Mouse (Mus musculus): ENCODE measurements around the gene Nfkb1. TPM values are rescaled to one million over a fixed set of nuclear protein-coding genes. Genes with fewer than 3 reads are reported as not detected.

Gene Nfkb1
- polyA plus RNA-seq, 1 experiment = 50.3 TPM

- no peak for DNase-seq (ENCODE audit: low spot score)
Measured at GRCm38 (mm10) chr3:135670869-135671268, 20.5 kb downstream of the Nfkb1 start.

DNA sequence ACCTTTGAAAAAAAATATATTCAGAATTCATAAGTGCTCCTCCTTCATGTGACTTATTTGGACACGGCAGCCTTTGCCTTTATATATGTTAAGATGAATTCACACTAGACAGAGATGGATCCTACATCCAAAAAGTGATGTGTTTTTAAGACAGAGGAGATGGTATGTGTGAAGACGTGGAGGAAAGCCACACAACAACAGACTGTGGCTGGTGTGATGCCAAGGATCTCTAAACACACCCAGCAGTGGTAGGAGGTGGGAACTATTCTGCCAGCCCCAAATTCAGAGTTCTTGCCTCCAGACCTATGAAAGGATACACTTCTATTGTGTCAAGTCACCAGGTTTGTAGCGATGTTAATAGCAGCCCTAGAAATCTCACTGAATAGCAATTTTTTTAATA lies 24.3 kb downstream of the Nfkb1 start:
- no peak for DNase-seq (ENCODE audit: low spot score)

- DNase-seq (ENCODE audit: low spot score) = no peak
Measured at GRCm38 (mm10) chr3:135665777-135666259, 25.5 kb downstream of the Nfkb1 start.

- DNase-seq (ENCODE audit: low spot score) = no peak
Measured at GRCm38 (mm10) chr3:135662139-135662864, 29.0 kb downstream of the Nfkb1 start.

DNA sequence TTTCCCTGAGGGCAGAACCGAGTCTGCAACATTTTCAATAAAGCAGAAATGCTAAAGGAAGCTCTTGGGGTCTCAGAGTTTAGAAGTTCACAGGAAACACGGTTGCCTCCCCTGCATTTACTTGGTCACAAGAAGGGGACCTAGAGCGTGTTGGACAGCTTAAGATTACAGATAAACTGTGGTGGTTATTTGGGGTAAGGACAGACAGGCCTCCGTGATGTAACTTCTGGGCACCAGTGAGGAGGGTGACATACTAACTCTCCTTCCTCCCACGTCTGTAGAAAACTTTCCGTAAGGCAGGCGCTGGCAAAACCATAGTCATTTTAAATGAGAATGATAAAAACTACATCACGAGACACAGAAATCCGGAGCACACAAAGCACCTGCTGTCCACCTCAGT lies 29.6 kb downstream of the Nfkb1 start:
- no peak for DNase-seq (ENCODE audit: low spot score)

- DNase-seq (ENCODE audit: low spot score) = no peak
Measured at GRCm38 (mm10) chr3:135658540-135659097, 32.7 kb downstream of the Nfkb1 start.

DNA sequence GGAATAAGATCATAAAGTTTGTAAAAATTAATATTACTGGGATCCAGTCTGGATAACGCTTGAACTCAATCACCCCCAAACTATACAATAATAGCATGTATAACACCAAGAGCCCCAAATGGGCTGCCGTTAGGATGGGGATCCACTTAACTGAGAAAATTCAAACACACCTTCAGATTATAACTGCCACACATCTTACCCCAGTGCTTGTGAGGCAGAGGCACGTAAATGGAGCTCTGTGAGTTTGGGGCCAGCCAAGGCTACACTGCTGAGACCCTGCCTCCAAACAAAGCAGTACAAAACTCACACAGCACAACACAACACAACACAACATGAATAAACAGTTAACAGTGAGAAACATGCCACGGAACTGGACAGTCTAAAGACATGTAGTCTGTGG lies 35.2 kb downstream of the Nfkb1 start:
- DNase-seq (ENCODE audit: low spot score) = no peak

DNA sequence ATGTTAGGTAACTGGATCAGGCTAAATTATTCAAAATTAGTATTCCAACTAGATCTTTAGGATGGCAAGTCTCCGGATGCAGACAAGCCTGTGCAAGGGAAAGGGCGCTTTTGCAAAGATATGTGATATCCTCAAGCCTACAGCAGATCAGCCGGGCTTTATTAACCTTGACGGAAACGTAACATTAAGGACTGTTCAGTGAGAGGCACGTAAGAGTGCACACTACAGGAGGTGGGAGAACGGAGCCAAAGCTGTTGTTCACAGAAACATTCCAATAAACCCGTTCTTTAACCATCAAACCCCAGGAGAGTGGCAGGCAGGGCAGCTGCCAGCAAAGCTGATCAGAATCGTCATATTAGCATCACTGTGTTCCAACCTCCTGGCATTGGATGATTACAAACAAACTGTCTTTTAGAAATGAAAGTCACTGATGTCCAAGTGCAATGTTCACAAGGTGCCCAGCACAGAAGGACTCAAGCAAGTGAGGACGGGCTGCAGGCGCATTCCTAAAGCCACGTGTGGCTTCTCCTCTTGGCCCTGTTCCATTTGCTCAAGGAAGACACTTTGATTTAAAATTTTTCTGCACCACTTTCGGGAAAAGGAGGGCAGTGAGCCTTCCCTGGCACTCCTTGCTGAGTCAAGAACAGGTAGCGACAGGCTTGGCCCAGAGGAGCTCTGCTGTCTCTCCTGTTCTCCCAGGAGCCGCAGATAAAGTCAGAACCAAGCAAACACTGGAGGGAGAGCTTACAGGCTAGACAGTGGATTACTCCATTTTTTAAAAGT lies 40.4 kb downstream of the Nfkb1 start:
- no peak for DNase-seq (ENCODE audit: low spot score)

- no peak for DNase-seq (ENCODE audit: low spot score)
Measured at GRCm38 (mm10) chr3:135649809-135650208, 41.5 kb downstream of the Nfkb1 start.

DNA sequence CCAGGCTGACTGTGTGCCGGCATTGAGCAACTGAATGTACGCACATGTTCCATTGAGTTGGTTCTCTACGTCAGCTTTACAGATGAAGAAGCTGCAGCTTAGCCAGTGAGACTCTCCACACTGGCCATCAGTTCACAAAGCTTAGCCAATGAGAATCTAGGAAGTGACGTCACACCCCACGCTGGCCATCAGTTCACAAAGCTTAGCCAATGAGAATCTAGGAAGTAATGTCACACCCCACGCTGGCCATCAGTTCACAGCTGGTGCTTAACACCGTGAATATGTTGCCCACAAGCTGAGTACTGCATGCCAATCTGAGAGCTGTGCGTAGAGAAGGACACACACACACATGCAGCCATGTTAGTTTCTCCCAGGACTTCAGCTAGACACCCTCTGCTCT lies 42.8 kb downstream of the Nfkb1 start:
- DNase-seq (ENCODE audit: low spot score) = no peak

GRCm38 (mm10) chr3:135646622-135647021 lies 44.7 kb downstream of the Nfkb1 start:
- DNase-seq (ENCODE audit: low spot score) = no peak

GRCm38 (mm10) chr3:135644971-135645370 lies 46.4 kb downstream of the Nfkb1 start:
- no peak for DNase-seq (ENCODE audit: low spot score)

- DNase-seq (ENCODE audit: low spot score) = no peak
Measured at GRCm38 (mm10) chr3:135641623-135641915, 49.8 kb downstream of the Nfkb1 start.

- no peak for DNase-seq (ENCODE audit: low spot score)
Measured at GRCm38 (mm10) chr3:135640856-135641622, 50.3 kb downstream of the Nfkb1 start.

DNA sequence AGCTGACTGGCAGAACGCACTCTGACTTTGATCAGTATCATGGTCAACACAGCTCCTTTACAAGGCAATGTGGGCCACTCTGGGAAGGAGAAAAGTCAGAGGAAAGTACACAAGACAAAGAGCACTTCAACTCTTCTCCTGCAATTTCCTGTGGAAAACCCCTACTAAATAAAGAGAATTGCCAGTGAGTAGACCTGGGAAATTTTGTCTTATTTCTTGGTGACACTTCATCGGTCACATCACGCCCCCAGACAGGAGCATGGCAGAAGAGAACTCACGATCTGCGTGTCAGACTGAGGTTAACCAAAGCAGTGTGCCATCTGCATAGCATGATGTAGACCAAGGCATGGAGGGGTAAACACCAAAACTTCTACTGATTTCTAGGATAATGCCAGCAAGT lies 51.1 kb downstream of the Nfkb1 start:
- DNase-seq (ENCODE audit: low spot score) = no peak

DNA sequence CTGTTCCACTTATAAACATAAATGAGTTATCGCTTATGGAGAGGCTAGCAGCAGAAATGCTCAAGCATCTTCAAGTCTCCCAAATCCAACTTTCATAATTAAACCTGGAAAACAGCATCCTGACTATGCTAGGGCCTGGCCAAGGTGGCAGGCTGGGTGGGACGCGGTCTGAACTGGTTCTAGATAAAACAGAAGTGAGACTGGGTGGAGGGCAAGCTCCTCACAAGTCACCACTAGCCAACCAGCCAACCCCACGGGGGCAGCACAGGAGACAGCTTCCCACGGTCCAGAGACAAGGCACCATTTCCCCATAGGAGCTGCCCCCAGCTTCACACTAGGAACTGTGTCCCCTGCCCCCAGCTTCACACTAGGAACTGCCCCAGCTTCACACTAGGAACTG lies 53.8 kb downstream of the Nfkb1 start:
- DNase-seq (ENCODE audit: low spot score) = no peak

- DNase-seq (ENCODE audit: low spot score) = no peak
Measured at GRCm38 (mm10) chr3:135636454-135636853, 54.9 kb downstream of the Nfkb1 start.

DNA sequence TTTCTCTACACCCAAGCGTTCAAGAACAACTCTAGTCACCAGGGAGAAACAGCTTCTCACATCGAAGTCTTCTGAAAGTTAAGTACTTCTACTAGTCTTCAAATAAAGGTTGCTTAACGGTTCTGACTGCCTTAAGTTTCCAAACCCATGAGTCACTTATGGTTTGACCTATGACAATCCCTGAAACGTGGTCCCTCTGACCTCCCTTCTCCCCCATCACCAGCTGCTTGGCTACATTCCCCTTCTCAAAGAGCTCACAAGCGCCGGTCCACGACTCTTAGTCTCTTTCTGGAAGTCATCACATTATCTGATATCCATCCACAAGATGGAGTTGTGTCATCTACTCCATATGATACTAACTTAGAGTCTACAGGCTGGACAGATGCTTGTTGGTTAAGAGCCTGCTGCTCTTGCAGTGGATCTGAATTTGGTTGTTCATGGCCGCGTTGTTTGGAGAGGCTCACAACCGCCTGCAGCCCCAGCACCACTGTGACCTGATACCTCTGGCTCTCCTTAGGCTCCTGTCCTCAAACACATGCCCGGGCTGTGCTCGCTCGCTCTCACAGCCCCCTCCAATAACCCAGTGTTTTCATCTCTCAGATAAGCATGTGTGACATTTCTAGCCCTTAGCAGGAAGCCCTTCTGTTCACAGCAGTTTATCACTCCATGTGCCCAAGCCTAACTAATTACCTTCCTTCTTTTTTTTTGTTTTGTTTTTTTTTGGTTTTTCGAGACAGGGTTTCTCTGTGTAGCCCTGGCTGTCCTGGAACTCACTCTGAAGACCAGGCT lies 55.5 kb downstream of the Nfkb1 start:
- DNase-seq (ENCODE audit: low spot score) = no peak

DNA sequence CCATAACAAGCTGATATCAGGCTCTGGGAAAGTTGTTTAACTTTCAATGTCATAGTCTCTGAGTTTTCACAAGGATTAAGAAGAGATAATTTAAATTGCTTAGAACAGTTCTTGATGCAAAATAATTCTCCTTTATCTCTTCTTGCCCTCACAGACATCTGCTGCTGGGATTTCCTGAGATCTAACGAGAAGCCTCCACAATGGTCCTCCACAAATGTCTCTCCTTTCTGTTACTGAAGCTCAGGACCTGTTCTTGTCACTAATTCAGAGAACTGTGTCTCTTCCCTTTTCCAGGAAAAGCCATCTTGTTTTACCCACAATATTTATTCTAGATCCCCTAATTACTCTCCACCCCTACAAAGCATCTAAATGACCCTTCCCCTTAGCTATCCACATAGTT lies 56.3 kb downstream of the Nfkb1 start:
- no peak for DNase-seq (ENCODE audit: low spot score)

DNA sequence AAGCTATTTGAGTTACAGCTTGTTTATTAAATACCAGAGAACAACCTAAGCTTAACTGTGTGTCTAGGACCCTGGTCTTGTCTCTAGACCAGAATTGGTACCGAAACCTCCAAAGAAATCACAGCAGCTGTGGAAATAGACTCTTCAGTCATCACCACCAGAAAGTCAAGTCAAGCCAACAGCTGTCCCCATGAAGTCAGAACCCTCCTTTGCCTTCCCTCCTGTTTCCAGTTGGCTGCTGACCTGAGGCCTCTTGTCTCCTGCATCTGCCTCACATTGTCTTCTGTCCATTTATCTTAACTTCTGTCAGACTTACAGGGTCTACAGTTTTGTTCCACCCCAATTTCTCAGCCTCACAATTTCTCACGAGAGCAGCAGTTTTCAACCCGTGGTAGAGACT lies 57.1 kb downstream of the Nfkb1 start:
- no peak for DNase-seq (ENCODE audit: low spot score)

DNA sequence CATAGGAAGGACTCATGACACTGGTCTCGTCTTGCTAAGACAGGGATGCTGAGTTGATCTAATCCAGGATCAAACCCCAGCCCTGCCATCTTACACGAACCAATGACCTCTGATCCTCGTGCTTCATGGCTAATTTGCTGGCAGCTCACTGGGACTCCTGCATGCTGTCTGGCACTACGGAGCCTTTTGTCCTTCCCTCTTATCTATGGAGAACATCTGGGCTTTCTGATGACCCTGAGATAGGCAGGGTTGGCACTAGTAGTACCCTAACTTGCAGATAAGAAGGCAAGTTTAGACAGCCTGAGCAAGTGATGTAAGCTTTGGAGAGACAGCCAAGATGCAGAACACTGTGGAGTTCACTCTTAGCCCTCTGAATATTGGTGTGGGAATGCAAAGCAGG lies 59.5 kb downstream of the Nfkb1 start:
- no peak for DNase-seq (ENCODE audit: low spot score)

DNA sequence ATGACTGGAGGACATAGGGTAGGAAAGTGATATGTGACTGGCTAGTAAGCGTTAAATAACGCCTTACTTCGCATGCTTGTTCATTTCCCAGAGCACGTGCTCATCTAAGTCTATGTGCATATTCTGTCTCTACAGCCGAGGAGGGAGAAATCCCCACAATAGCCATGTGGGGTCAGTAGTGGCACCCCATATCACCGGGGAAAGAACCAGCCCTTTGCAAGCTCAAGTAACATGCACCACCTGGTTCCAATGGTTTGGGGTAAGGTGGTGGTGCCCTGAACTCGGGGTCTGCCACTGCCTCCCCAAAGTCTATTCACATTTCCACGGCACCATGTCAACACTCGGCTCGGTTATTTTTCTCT lies 60.3 kb downstream of the Nfkb1 start:
- no peak for DNase-seq (ENCODE audit: low spot score)
